Mouse (Mus musculus) c-Kit-negative CD71-positive TER-119-positive erythroid progenitor cells, embryonic 14.5 days (primary cell): ENCODE measurements at regions not wholly inside any gene's neighbourhood (a gene's known extent, or its start where the extent isn't known, plus 50 kb on each side); places are given as distances from the start of the nearest gene placed in this dataset.

Experiments
- DNase-seq: peaks from one replicate; pipeline ENCODE4 v3.0.0-alpha.2; 2013; ENCODE audit warnings: low read depth, low spot score

- no peak for DNase-seq
Observed at GRCm38 (mm10) chr1:73230611-73231010, 214.9 kb upstream of the Tnp1 start.

- no peak for DNase-seq
Observed at GRCm38 (mm10) chr1:73227246-73227645, 211.5 kb upstream of the Tnp1 start.

- DNase-seq: no peak
Observed at GRCm38 (mm10) chr1:73221863-73222262, 206.2 kb upstream of the Tnp1 start.

DNA sequence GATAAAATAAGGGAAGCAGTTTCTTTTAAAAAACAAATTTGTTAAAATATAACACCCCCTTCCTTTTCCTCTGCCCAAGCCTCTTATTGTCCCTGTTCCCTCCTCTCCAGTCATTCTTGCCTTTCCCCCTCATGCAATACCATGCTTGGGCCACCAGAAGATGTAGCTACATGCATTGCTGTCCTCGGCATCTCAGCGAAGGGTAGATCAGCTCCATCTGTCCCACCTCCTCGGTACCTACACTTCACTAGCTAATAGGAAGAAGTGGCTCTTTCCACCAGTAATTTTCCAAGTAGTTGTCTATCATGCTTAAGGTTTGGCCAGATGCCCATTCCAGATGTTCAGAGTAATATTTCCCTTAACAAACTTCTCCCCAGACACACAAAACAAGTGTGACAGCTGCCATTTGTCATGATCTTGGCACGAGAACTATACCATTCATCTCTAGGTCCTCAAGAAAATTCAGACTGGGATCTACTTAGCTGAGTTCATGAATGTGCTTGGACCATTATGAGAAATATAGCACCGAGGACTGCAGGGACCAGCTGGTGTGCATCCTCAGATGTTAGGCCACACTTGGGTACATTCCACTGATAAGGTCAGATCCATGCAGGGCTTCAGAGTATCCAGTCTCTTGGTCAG is 198.7 kb upstream of the Tnp1 start:
- DNase-seq: no peak

- DNase-seq: no peak
Observed at GRCm38 (mm10) chr1:73207421-73207820, 191.7 kb upstream of the Tnp1 start.

GRCm38 (mm10) chr1:73205788-73206187 is 190.1 kb upstream of the Tnp1 start:
- DNase-seq: no peak

- no peak for DNase-seq
Observed at GRCm38 (mm10) chr1:73200112-73200511, 184.4 kb upstream of the Tnp1 start.

- no peak for DNase-seq
Observed at GRCm38 (mm10) chr1:73190832-73191231, 175.1 kb upstream of the Tnp1 start.

- DNase-seq: no peak
Observed at GRCm38 (mm10) chr1:73188796-73189195, 173.1 kb upstream of the Tnp1 start.

- no peak for DNase-seq
Observed at GRCm38 (mm10) chr1:73184477-73184876, 168.8 kb upstream of the Tnp1 start.

DNA sequence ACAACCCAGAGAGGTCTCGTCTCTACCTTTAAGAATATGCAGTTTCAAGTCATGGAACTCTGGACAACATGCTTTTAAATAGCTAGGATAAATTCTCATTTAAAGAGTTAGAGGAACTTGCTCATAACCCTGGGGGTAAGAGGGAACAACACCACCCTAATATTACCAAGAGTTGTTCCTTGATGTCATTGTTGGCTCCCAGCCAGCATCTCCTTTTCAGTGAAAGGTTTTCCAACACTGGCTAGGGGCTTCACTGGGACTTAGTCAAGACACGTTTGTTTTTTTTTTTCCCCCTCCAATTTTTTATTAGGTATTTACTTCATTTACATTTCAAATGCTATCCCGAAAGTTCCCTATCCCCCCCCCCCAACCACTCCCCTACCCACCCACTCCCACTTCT is 163.1 kb upstream of the Tnp1 start:
- no peak for DNase-seq

GRCm38 (mm10) chr1:73177076-73177475 is 161.4 kb upstream of the Tnp1 start:
- no peak for DNase-seq

- no peak for DNase-seq
Observed at GRCm38 (mm10) chr1:73170668-73171008, 154.9 kb upstream of the Tnp1 start.

- no peak for DNase-seq
Observed at GRCm38 (mm10) chr1:73169929-73170667, 154.4 kb upstream of the Tnp1 start.

- no peak for DNase-seq
Observed at GRCm38 (mm10) chr1:73169077-73169869, 153.6 kb upstream of the Tnp1 start.

DNA sequence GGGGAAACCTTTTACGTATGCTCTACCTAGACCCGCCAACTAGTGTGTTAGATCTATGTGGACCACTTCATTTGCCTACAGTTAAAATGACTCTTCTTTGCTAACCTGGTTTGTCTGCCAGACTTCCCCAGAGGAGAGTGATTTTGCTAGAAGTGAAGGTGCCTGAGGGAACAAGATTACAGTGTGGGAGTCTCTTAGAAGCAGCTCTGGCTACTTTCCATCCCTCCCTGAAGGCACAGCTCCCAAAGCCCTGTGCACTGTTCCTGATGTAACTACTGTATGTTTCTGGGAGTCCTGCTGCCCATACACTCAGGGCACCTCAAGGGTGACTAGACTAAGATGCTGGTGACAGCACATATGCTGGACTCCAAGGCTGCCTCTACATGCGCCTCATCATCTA is 144.5 kb upstream of the Tnp1 start:
- DNase-seq: no peak

GRCm38 (mm10) chr1:73159405-73159976 is 143.8 kb upstream of the Tnp1 start:
- no peak for DNase-seq

GRCm38 (mm10) chr1:73153438-73154097 is 137.9 kb upstream of the Tnp1 start:
- no peak for DNase-seq

- no peak for DNase-seq
Observed at GRCm38 (mm10) chr1:73149926-73150325, 134.2 kb upstream of the Tnp1 start.

GRCm38 (mm10) chr1:73142845-73143244 is 127.1 kb upstream of the Tnp1 start:
- DNase-seq: no peak

- no peak for DNase-seq
Observed at GRCm38 (mm10) chr1:73140557-73141345, 125.0 kb upstream of the Tnp1 start.
